Mouse (Mus musculus): Measurements from ENCODE around the gene Tmem17.

DNA sequence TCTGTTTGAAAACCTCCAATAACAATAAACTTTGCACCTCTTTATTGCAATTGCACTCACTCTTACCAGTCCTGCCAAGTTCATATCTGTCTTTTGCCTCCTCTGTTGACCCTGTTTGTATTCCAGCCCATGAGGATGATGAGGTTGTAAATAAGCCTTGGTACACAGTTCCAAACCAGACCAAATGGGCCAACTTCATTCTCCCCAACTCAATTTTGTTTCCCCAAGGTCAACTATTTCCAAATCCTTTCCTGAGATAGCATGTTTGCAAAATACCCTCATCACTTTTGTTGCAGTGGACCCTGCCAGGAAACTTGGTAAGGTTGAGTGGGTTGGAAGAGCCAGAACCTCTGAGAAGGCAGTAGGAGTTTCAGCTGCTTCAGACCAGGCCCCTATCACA lies 16.9 kb upstream of the Tmem17 start:
- no peak for TF ChIP-seq POLR2A (IDR thresholded peaks at IDR 0.05; ENCODE audit: insufficient read length, low read depth)
- TF ChIP-seq POLR2AphosphoS2 (IDR thresholded peaks at IDR 0.05; ENCODE audit: insufficient read length, low read depth) = no peak
- TF ChIP-seq CEBPB (IDR thresholded peaks at IDR 0.05; ENCODE audit: insufficient read depth, poor library complexity, severe bottlenecking) = no peak
- TF ChIP-seq TCF3 (IDR thresholded peaks at IDR 0.05; ENCODE audit: insufficient read length, low read depth) = no peak
- no peak for TF ChIP-seq MAX (IDR thresholded peaks at IDR 0.05; ENCODE audit: low read depth)
- no peak for TF ChIP-seq USF1 (IDR thresholded peaks at IDR 0.05; ENCODE audit: low read depth)
- TF ChIP-seq E2F4 (IDR thresholded peaks at IDR 0.05; ENCODE audit: insufficient read depth) = no peak
